Mouse (Mus musculus): ENCODE results near the gene Zfp708. TPM values are rescaled to one million over a fixed set of nuclear protein-coding genes. Genes with fewer than 3 reads are reported as not detected.
"Not testable (repeated sequence)": the region's sequence is repeated elsewhere in the genome, so short reads cannot be mapped to it uniquely, and the experiment has no call there.

Gene Zfp708
- 10.1 and 11.5 TPM in 2 replicates for polyA plus RNA-seq (2014; fragmentation: Nextera tagmentation; extraction: Ambion mirVana)

DNA sequence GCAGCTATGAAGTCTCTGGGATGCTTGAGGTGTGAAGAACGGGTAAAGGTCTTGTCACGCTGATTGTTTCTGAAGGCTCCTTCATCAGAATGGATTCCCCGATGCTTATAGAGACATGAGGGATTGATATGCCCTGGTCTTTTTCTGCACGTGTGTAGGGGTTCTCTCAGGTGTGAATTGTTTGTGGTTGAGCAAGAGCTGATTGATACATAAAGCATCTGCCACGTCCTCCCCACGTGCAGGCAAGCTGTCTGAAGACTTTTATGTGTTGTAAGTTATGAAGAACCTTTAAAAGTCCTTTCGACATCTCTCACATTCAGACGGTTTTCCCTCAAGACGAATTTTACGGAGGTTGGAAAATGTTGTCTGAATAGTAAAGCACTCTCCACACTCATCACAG lies at the start of gene Zfp708:
Zfp708 (minus strand) TSS at position 101 of the 400 bp plus-strand sequence.
- Histone ChIP-seq H3K27ac (replicated peaks; ENCODE audit: low read depth, low read length) (no peak within 1 kb of the TSS), H3K4me1 (ENCODE audit: control insufficient read depth, insufficient read depth, low read length) (no peaks in the 10 kb centered on the region), H3K27me3 (ENCODE audit: control insufficient read depth, insufficient read depth, low read length) (no peaks in the 10 kb centered on the region), H3K9me3 (replicated peaks; ENCODE audit: control insufficient read depth, low read length) (no peaks in the 10 kb centered on the region), H3K4me2 (ENCODE audit: low read depth, low read length) (no peak within 1 kb of the TSS), H3K36me3 (replicated peaks; ENCODE audit: control insufficient read depth, insufficient read depth, low read depth, low read length) (no peaks in the 10 kb centered on the region), H3K9ac (replicated peaks; ENCODE audit: low read length) (no peak within 1 kb of the TSS), H3K4me3 (ENCODE audit: low read depth, low read length) (no peak within 1 kb of the TSS)
- ATAC-seq (replicated peaks; ENCODE audit: insufficient number of reproducible peaks, low FRiP score, low TSS enrichment, low read depth): no peak
- 90% methylated on average over 10 of the region's 10 CpGs for WGBS
- DNase-seq (ENCODE audit: low spot score): no peak

DNA sequence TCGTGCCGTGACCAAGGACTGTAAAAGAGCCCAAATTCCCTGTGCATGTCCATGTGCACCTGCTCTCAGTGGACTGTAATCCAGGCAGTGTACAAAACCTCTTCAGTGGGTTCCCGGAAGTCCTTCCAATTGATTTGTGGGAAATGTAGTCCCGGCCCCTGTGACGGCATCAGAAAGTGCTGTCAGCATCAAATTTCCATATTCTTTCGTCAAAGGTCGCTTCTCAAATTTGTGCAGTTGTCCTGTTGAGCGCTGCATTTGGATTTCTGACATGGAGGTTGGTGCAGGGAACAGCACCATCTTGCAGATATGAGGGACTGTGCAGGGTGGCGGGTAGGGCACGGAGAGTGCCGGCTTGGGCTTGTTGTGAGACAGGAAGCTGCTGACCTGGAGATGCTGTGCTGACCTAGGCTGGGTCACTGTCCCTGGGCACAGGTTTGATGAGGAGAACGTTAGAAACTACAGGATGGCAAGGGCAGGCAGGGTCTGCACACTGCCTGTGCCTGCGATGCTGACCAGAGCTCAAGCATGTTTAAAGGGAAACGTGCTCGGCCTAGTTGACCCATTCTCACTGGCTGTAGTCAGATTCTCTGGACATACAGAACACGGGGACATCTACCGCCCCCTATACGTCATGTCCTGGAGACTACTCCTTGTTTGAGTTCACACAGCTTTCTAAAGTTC lies 30.4 kb upstream of the Zfp708 start:
- H3K36me3 ChIP-seq (replicated peaks; ENCODE audit: control insufficient read depth, insufficient read depth, low read depth, low read length): no peaks in the 10 kb centered on the region
- peak; percentile 97 for ATAC-seq (replicated peaks; ENCODE audit: insufficient number of reproducible peaks, low FRiP score, low TSS enrichment, low read depth)
- DNase-seq (ENCODE audit: low spot score): peak; percentile 92
- H3K27ac ChIP-seq (replicated peaks; ENCODE audit: low read depth, low read length): no peak overlapping the region
- WGBS: 2% methylated on average over 18 of the region's 18 CpGs
- no peaks in the 10 kb centered on the region for H3K4me1 ChIP-seq (ENCODE audit: control insufficient read depth, insufficient read depth, low read length)
- no peaks in the 10 kb centered on the region for H3K27me3 ChIP-seq (ENCODE audit: control insufficient read depth, insufficient read depth, low read length)
- H3K9ac ChIP-seq (replicated peaks; ENCODE audit: low read length): peak overlapping the region; percentile 61
- H3K4me2 ChIP-seq (ENCODE audit: low read depth, low read length): peak overlapping the region; percentile 37
- H3K4me3 ChIP-seq (ENCODE audit: low read depth, low read length): peak overlapping the region; percentile 50
- no peaks in the 10 kb centered on the region for H3K9me3 ChIP-seq (replicated peaks; ENCODE audit: control insufficient read depth, low read length)

DNA sequence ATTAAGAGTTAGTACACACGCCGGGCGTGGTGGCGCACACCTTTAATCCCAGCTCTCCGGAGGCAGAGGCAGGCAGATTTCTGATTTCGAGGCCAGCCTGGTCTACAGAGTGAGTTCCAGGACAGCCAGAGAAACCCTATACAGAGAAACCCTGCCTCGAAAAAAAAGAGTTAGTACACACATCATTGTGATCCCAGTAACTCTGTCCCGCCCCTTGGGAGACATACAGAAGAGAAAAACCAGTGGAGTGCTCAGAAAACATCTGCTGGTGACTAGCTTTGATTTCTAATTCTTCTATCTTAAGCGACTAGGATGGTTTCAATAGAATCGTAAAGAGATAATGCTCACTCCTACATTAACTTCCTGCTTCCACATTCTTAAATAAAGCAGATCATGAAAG lies 29.7 kb upstream of the Zfp708 start:
- not testable (repeated sequence) for DNase-seq (ENCODE audit: low spot score); H3K36me3 ChIP-seq (replicated peaks; ENCODE audit: control insufficient read depth, insufficient read depth, low read depth, low read length); ATAC-seq (replicated peaks; ENCODE audit: insufficient number of reproducible peaks, low FRiP score, low TSS enrichment, low read depth); H3K27me3 ChIP-seq (ENCODE audit: control insufficient read depth, insufficient read depth, low read length); H3K27ac ChIP-seq (replicated peaks; ENCODE audit: low read depth, low read length); H3K4me3 ChIP-seq (ENCODE audit: low read depth, low read length); H3K4me2 ChIP-seq (ENCODE audit: low read depth, low read length); H3K4me1 ChIP-seq (ENCODE audit: control insufficient read depth, insufficient read depth, low read length); H3K9me3 ChIP-seq (replicated peaks; ENCODE audit: control insufficient read depth, low read length); H3K9ac ChIP-seq (replicated peaks; ENCODE audit: low read length)
- 78% methylated on average over 10 of the region's 10 CpGs for WGBS

DNA sequence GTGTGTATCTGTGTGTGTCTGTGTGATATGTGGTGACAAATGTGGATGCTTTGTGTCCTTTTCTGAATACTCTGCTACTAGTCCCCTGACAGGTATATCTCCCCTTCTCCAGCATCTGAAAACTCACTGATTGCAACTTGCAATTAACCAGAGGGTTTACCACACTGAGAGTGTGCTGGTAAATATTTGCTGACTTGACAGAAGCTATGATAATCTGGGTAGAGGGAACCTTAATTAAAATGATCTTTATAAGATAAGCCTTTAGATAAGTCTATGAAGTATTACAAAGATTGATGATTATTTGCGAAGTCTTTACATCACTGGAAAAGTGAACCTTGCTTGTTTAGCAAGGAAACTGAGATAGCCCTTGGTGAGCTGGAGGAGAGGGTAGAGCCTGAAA lies 26.7 kb upstream of the Zfp708 start:
- Histone ChIP-seq H3K9ac (replicated peaks; ENCODE audit: low read length) (no peak overlapping the region), H3K4me2 (ENCODE audit: low read depth, low read length) (no peak overlapping the region), H3K27ac (replicated peaks; ENCODE audit: low read depth, low read length) (no peak overlapping the region), H3K4me3 (ENCODE audit: low read depth, low read length) (no peak overlapping the region), H3K36me3 (replicated peaks; ENCODE audit: control insufficient read depth, insufficient read depth, low read depth, low read length) (no peaks in the 10 kb centered on the region), H3K9me3 (replicated peaks; ENCODE audit: control insufficient read depth, low read length) (no peaks in the 10 kb centered on the region), H3K4me1 (ENCODE audit: control insufficient read depth, insufficient read depth, low read length) (no peaks in the 10 kb centered on the region), H3K27me3 (ENCODE audit: control insufficient read depth, insufficient read depth, low read length) (no peaks in the 10 kb centered on the region)
- WGBS: 91% methylated on average over 1 of the region's 1 CpGs
- ATAC-seq (replicated peaks; ENCODE audit: insufficient number of reproducible peaks, low FRiP score, low TSS enrichment, low read depth) (no peak), DNase-seq (ENCODE audit: low spot score) (no peak)

DNA sequence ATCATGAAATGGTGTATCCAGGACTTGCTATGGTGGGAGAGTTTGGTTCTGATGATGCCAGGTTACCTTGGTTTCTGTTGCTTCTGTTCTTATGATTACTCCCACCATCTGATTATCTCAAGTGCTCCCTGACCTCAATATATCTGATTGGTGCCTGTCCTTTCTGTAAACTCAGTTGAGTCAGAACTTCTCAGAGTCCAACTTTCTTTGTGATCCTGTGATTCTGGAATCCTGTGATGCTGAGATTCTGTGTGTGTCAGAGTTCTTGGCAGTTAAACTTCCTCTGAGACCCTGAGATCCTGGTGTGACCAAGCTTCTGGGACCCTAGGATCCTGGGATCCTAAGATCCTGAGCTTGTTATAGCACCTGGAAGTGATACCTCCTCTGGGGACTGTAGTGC lies 23.6 kb upstream of the Zfp708 start, which contains the start of gene Zfp759:
Zfp759 (plus strand) TSS at position 301 of the 400 bp plus-strand sequence.
- not testable (repeated sequence) for H3K27me3 ChIP-seq (ENCODE audit: control insufficient read depth, insufficient read depth, low read length); H3K4me3 ChIP-seq (ENCODE audit: low read depth, low read length); H3K4me2 ChIP-seq (ENCODE audit: low read depth, low read length); H3K9ac ChIP-seq (replicated peaks; ENCODE audit: low read length); DNase-seq (ENCODE audit: low spot score); H3K36me3 ChIP-seq (replicated peaks; ENCODE audit: control insufficient read depth, insufficient read depth, low read depth, low read length); H3K27ac ChIP-seq (replicated peaks; ENCODE audit: low read depth, low read length); ATAC-seq (replicated peaks; ENCODE audit: insufficient number of reproducible peaks, low FRiP score, low TSS enrichment, low read depth); H3K9me3 ChIP-seq (replicated peaks; ENCODE audit: control insufficient read depth, low read length); H3K4me1 ChIP-seq (ENCODE audit: control insufficient read depth, insufficient read depth, low read length)

DNA sequence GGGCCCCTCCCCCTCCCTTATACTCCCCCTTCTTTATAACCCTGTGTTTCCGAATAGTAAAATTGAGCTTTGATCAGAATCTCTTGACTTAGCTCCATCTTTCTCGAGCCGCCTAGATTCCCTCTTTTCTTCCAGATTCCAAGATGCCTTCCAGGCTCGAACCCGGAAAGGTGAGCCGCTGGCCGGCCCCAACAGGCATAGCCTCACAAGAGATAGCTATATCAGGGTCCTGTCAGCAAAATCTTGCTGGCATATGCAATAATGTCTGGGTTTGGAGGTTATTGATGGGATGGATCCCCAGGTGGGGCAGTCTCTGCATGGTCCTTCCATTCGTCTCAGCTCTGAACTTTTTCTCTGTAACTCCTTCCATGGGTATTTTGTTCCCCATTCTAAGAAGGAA lies 18.4 kb upstream of the Zfp708 start, which contains the start of gene Rslcan18:
Rslcan18 (minus strand) TSS at position 101 of the 400 bp plus-strand sequence.
- not testable (repeated sequence) for ATAC-seq (replicated peaks; ENCODE audit: insufficient number of reproducible peaks, low FRiP score, low TSS enrichment, low read depth); H3K27ac ChIP-seq (replicated peaks; ENCODE audit: low read depth, low read length); H3K4me2 ChIP-seq (ENCODE audit: low read depth, low read length); H3K4me3 ChIP-seq (ENCODE audit: low read depth, low read length); DNase-seq (ENCODE audit: low spot score); H3K9ac ChIP-seq (replicated peaks; ENCODE audit: low read length); H3K4me1 ChIP-seq (ENCODE audit: control insufficient read depth, insufficient read depth, low read length); H3K9me3 ChIP-seq (replicated peaks; ENCODE audit: control insufficient read depth, low read length); H3K27me3 ChIP-seq (ENCODE audit: control insufficient read depth, insufficient read depth, low read length); H3K36me3 ChIP-seq (replicated peaks; ENCODE audit: control insufficient read depth, insufficient read depth, low read depth, low read length)
- 91% methylated on average over 8 of the region's 8 CpGs for WGBS

DNA sequence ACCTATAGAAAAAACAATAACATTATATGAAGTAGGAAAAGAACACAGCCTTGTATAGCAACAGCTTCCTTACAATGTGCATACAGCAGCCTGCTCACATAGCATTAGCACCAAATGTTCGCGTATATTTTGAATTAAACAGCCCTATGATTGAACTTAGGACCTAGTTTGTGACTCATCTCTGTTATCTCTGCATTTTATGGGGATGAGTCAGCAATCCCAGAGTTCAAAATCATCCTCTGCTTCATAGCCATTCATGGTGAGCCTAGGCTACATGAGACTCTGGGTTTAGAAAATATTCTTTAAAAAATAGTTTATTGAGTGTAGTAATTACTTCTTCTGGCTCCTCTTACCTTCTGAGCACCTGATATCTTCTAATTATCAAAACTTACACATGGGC lies 15.5 kb upstream of the Zfp708 start:
- no peaks in the 10 kb centered on the region for H3K36me3 ChIP-seq (replicated peaks; ENCODE audit: control insufficient read depth, insufficient read depth, low read depth, low read length)
- no peak for DNase-seq (ENCODE audit: low spot score)
- H3K4me3 ChIP-seq (ENCODE audit: low read depth, low read length): no peak overlapping the region
- H3K4me2 ChIP-seq (ENCODE audit: low read depth, low read length): no peak overlapping the region
- ATAC-seq (replicated peaks; ENCODE audit: insufficient number of reproducible peaks, low FRiP score, low TSS enrichment, low read depth): no peak
- no peaks in the 10 kb centered on the region for H3K4me1 ChIP-seq (ENCODE audit: control insufficient read depth, insufficient read depth, low read length)
- 94% methylated on average over 2 of the region's 2 CpGs for WGBS
- H3K9ac ChIP-seq (replicated peaks; ENCODE audit: low read length): no peak overlapping the region
- H3K27me3 ChIP-seq (ENCODE audit: control insufficient read depth, insufficient read depth, low read length): no peaks in the 10 kb centered on the region
- H3K9me3 ChIP-seq (replicated peaks; ENCODE audit: control insufficient read depth, low read length): no peaks in the 10 kb centered on the region
- no peak overlapping the region for H3K27ac ChIP-seq (replicated peaks; ENCODE audit: low read depth, low read length)

DNA sequence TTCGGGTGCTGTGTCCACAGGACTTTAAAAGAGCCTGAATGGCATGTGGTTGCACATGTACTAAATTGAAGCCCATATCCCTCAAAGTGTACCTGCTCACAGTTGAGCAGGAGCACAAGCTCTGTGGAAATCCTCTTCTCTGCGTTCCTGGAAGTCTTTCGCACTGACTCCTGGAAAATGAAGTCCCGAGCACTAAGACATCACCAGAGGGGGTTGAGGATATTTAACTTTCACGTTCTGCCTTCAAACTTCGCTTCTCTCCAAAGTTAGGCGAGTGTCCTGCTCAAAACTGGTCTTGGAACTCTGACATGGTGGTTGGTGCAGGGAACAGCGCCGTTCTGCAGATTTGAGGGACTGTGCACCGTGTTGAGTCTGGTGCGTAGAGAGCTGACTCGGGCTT lies 14.3 kb upstream of the Zfp708 start:
- Histone ChIP-seq H3K4me1 (ENCODE audit: control insufficient read depth, insufficient read depth, low read length) (no peaks in the 10 kb centered on the region), H3K9ac (replicated peaks; ENCODE audit: low read length) (no peak overlapping the region), H3K36me3 (replicated peaks; ENCODE audit: control insufficient read depth, insufficient read depth, low read depth, low read length) (no peaks in the 10 kb centered on the region), H3K27me3 (ENCODE audit: control insufficient read depth, insufficient read depth, low read length) (no peaks in the 10 kb centered on the region), H3K9me3 (replicated peaks; ENCODE audit: control insufficient read depth, low read length) (no peaks in the 10 kb centered on the region), H3K4me3 (ENCODE audit: low read depth, low read length) (no peak overlapping the region), H3K27ac (replicated peaks; ENCODE audit: low read depth, low read length) (no peak overlapping the region), H3K4me2 (ENCODE audit: low read depth, low read length) (no peak overlapping the region)
- DNase-seq (ENCODE audit: low spot score) (no peak), ATAC-seq (replicated peaks; ENCODE audit: insufficient number of reproducible peaks, low FRiP score, low TSS enrichment, low read depth) (no peak)
- WGBS: 84% methylated on average over 12 of the region's 12 CpGs
